Mouse (Mus musculus) mouse trophoblast stem cell (cell line): ENCODE results near the gene Fggy.

Experiments
- in situ Hi-C, 2 experiments: fragments of 300-500 bp; cut with MseI, MboI; formaldehyde crosslinking; loops; 2 replicates in 1 of 2; 3 replicates in 1 of 2; pipeline ENCODE4 v1.15.1; 2025

Fggy gene

GRCm38 (mm10) chr4:95860601-95861000 lies 303.3 kb downstream of the Fggy start:
- in situ Hi-C loops, result loop anchor here in 1 of 2 experiments (25.0 kb wide), 1 partner anchor 848 kb away; no protein-coding TSS in a partner anchor

DNA sequence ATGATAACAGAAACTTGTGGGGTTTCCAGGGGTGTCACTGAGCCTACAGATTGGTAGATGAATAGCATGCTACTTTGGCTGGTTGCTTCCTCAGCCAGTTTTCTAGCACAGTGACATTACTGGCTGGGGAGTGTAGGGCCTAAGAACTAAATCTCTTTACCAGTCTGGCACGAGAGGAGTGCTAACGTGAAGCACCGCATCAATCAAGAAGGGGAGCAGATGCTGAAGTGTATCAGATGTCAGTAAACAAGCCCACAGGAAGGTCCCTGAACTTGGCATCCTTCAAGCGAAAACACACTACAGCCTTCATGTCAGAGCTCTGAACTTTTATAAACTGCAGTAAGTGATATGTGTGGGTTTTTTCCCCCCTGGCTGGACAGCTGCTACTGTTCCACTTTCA lies 303.8 kb downstream of the Fggy start:
- in situ Hi-C loops, result loop anchor here in 1 of 2 experiments (25.0 kb wide), 1 partner anchor 849 kb away; no protein-coding TSS in a partner anchor

GRCm38 (mm10) chr4:95861741-95862155 lies 304.4 kb downstream of the Fggy start:
- in situ Hi-C loops, result loop anchor here in 1 of 2 experiments (25.0 kb wide), 1 partner anchor 849 kb away; no protein-coding TSS in a partner anchor

DNA sequence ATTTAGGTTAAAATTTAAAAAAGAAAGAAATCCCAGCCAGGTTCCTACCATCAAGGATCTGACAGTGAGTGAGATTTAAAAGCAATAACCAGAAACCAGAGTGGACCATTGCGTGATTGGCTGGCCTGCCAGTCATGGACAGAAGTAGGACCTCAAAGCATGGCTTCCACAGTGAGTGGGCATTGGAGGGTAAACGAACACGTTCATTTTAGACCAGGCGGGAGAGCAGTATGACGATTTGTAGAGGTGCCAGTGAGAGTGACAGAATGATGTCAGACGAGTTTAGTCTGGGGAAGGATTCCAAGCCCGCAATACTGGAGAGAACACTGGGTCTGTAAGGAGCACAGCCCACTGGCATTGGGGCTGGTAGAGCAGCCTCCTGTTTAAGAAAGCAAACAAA lies 305.0 kb downstream of the Fggy start:
- in situ Hi-C loops, result loop anchor here in 1 of 2 experiments (25.0 kb wide), 1 partner anchor 850 kb away; no protein-coding TSS in a partner anchor

- in situ Hi-C loops, result loop anchor here in 1 of 2 experiments (25.0 kb wide), 1 partner anchor 851 kb away; no protein-coding TSS in a partner anchor
These were observed 305.6 kb downstream of the Fggy start for GRCm38 (mm10) chr4:95862781-95863499.

GRCm38 (mm10) chr4:95863500-95863803 lies 306.1 kb downstream of the Fggy start:
- in situ Hi-C loops, result loop anchor here in 1 of 2 experiments (25.0 kb wide), 1 partner anchor 851 kb away; no protein-coding TSS in a partner anchor

DNA sequence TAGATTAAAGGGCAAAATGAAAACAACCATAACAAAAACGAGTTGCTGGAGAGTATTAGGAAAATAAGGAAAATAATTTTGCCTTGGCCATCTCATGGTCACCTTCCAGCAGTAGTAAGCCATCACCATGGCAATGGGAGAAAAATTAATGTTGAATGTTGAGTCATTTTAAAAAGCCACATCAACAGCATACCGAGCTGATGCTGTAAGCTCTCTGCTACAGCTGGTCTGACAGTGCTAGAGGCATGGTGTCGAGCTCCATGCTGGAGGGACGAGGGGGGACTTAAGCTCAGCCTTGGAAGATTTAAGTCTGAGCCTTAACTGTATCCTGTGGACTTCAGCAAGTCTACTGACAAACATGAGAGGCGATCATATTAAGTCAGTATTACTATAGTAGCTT lies 307.9 kb downstream of the Fggy start:
- in situ Hi-C loops, result loop anchor here in 1 of 2 experiments (25.0 kb wide), 1 partner anchor 853 kb away; no protein-coding TSS in a partner anchor

- in situ Hi-C loops, result loop anchor here in 1 of 2 experiments (25.0 kb wide), 1 partner anchor 854 kb away; no protein-coding TSS in a partner anchor
These were observed 308.6 kb downstream of the Fggy start for GRCm38 (mm10) chr4:95865882-95866281.

DNA sequence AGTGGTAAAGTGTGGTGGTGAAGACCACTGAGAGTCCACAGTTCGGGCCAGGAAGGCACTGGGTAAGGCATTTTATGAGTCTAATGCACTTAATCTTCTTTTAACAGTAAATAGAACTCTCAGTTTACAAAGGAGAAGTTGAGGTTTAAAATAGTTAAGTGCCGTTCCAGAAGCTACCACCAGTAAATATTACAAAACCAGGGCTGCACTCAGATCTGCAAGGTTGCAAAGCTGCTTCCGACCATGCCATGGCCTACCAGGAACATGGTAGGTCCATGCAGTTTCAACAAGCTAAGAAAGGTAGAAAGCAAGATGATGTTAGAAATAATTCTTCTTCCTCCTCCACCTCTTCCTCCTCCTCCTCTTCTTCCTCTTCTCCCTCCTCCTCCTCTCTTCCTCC lies 309.8 kb downstream of the Fggy start:
- in situ Hi-C loops, result loop anchor here in 1 of 2 experiments (25.0 kb wide), 1 partner anchor 855 kb away; no protein-coding TSS in a partner anchor

- in situ Hi-C loops, result loop anchor here in 1 of 2 experiments (25.0 kb wide), 1 partner anchor 856 kb away; no protein-coding TSS in a partner anchor
These were observed 311.0 kb downstream of the Fggy start for GRCm38 (mm10) chr4:95868348-95868747.

DNA sequence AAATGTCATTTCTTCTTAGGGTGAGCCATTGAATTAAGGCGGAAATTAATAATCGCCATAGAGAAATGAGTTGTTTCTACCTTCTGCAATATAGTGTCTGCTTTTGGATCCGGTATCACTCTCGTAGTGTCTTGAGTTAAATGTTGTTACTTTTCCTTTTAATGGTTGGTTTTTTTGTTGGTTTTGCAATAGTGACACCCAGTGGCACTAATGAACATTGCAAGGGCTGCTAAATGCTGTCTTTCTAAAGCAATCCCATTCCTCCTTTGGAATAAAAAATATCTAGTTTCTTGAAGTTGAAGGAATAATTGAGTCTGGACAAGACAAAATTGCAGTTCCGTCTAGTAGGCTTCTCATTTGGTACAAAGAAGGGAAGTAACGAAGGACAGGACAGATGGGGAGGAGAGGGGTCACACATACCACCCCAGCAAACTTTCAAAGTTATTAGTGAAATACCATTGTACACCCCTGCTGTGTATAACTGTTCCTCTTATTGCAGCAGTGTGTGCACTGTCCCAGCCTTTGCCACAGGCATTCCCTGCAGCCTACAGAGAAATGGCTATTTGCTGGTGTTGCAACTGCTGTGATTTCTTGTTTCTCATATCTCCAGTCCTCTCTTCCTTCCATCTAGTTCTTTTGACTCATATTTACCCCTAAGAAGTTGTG lies 314.0 kb downstream of the Fggy start:
- in situ Hi-C loops, result loop anchor here in 1 of 2 experiments (25.0 kb wide), 1 partner anchor 859 kb away; no protein-coding TSS in a partner anchor

GRCm38 (mm10) chr4:95875896-95876295 lies 318.6 kb downstream of the Fggy start:
- in situ Hi-C loops, result no loop called here

- in situ Hi-C loops, result no loop called here
These were observed 320.1 kb downstream of the Fggy start for GRCm38 (mm10) chr4:95877436-95877835.

DNA sequence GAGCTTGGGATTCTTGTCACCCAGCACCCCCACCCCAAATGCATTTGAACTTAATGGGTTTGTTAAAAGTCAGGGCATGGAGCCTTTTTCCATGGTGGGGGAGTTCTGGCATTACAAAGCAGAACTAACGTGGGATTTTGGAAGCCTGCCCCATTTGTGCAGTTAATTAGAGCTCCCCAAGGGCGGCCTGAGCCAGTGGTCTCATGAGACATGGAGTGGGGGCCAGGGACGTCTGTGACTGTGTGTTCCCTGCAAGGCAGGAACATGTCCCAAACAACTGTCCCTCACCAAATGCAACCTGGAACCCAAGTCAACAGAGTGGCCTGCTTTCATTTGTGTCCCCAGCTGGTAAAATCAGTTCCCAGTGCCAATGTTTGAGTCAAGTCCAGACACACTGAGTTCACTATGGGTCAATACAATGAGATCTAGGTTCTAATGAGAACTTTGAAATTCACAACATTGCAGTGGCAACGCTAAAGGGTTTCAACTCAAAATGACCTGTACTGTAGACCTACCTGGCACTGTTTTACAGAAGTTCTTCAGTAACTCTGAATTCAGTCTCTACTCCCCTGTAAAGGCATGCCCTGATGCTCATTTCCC lies 324.5 kb downstream of the Fggy start:
- in situ Hi-C loops, result no loop called here

DNA sequence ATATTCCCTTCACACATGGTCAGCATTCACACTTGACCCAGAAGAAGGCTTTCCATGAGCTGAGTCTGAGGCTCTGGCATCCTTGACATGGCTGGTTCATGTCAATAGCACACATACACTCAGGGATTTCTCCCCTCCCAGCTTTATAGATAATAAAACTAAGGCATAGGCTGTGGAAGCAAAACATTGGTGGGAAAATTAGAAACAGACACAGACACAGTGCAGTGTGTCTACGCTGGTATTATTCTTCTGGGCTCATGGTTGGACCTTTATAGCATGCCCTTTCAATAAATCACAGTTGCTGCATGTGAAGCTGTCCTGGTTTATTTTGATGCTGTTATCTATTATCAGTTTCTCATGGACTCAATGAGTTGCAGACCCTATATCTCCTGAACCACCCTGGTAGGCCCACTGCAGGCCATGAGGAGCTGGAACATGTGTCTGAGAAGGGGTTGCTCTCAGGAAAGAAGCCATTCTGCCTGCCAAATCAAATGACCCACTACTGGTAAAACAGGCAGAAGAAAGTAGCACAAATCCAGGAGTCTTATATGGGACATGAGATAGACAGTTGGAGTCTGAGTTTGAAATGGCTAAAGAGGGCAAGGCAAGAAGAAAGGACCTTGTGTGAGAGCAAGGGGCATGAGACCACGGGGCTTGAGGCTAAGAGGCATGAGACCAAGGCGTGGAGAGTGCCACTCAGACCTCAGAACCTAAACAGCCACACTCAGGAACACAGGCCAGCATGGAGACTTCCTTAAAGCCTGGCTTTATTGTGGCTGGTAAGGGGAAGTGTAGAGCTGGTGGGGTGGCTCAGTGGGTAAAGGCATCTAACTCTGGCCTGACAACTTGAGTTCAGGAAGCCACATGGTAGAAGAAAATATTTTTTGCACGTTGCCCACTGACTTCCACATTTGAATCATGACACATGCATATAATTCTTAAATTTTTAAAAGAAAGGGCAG lies 327.2 kb downstream of the Fggy start:
- in situ Hi-C loops, result no loop called here

GRCm38 (mm10) chr4:95895199-95895754 lies 338.0 kb downstream of the Fggy start:
- in situ Hi-C loops, result no loop called here

DNA sequence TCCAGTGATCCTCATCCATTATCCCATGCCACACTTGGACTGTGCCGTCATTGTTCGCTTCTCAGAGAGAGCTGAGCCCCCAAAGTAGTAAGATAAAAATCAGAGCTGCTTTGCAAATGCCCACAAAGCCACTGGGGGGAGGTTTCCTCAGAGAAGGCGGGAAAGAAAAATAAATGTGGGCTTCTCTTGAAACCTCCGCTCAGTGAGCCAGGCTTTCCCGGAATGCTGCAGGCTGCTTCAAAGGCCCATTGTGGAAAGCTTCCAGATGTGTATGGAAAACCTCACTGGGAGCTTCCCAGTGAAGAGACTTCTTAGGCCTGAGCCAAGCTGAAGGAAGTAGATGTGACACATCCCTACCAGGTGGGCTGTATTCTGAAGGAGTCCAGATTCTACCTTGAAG lies 339.3 kb downstream of the Fggy start:
- in situ Hi-C loops, result no loop called here

GRCm38 (mm10) chr4:95897236-95897874 lies 340.0 kb downstream of the Fggy start:
- in situ Hi-C loops, result no loop called here

- in situ Hi-C loops, result no loop called here
These were observed 341.4 kb downstream of the Fggy start for GRCm38 (mm10) chr4:95898714-95899113.
